Mouse (Mus musculus): ENCODE measurements at regions not wholly inside any gene's neighbourhood (a gene's known extent, or its start where the extent isn't known, plus 50 kb on each side); places are given as distances from the start of the nearest gene placed in this dataset.

DNA sequence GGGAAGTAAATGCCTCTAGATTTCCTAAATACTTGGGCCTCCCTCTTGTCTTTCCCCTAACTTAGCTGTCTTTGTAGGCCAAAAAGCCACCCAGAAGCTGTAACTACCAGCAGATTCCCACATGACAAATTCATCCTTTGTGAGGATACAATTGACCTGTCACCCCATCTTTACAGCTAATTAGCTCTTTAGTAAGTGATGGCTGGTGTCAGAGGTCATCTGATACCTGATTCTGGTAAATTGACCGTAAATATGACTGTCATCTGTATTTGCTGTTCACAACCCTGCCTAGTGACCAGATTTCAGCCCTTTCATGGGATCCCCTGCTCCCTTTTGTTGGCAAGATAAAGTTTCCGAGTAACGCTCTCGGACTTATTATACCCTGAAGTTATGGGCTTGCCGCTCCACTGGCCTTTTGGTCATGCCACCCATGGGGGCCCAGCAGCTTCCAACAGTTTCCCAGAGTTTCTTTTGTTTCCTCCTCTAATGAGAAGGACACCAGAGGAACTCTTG, 279.5 kb downstream of the Gpat3 start:
- TF ChIP-seq CTCF (IDR thresholded peaks at IDR 0.05) (no peak), EP300 (IDR thresholded peaks at IDR 0.05) (no peak)

Data from lung, postnatal 0 days (tissue).